Mouse (Mus musculus): ENCODE measurements around the gene Col1a1. TPM values are rescaled to one million over a fixed set of nuclear protein-coding genes. Genes with fewer than 3 reads are reported as not detected.
A peak's percentile ranks its signal among the peaks of the same experiment; 100 is the strongest.

Col1a1 gene
- polyA plus RNA-seq, 1 experiment from 2014 or later, result 7.4 TPM

- Histone ChIP-seq H3K4me2 (ENCODE audit: low read depth, low read length) (no peak overlapping the region), H3K36me3 (ENCODE audit: control insufficient read depth, insufficient read depth, low read length) (no peaks in the 10 kb centered on the region), H3K4me3 (ENCODE audit: low read depth, low read length) (no peak overlapping the region), H3K4me1 (ENCODE audit: control insufficient read depth, insufficient read depth, low read length) (no peaks in the 10 kb centered on the region), H3K9me3 (ENCODE audit: control insufficient read depth, low read length) (no peaks in the 10 kb centered on the region), H3K9ac (replicated peaks; ENCODE audit: low read depth, low read length) (no peak overlapping the region), H3K27ac (ENCODE audit: low read depth, low read length) (no peak overlapping the region), H3K27me3 (ENCODE audit: control insufficient read depth, insufficient read depth, low read length) (no peaks in the 10 kb centered on the region)
- no peak for ATAC-seq (ENCODE audit: low read depth)
- WGBS, result 30% methylated on average over 4 of the region's 4 CpGs
Observed at GRCm38 (mm10) chr11:94916477-94916876, 19.5 kb upstream of the Col1a1 start.

GRCm38 (mm10) chr11:94917717-94918116, 18.3 kb upstream of the Col1a1 start:
- Histone ChIP-seq H3K4me2 (ENCODE audit: low read depth, low read length) (no peak overlapping the region), H3K9ac (replicated peaks; ENCODE audit: low read depth, low read length) (no peak overlapping the region), H3K4me3 (ENCODE audit: low read depth, low read length) (no peak overlapping the region), H3K36me3 (ENCODE audit: control insufficient read depth, insufficient read depth, low read length) (no peaks in the 10 kb centered on the region), H3K9me3 (ENCODE audit: control insufficient read depth, low read length) (no peaks in the 10 kb centered on the region), H3K4me1 (ENCODE audit: control insufficient read depth, insufficient read depth, low read length) (no peaks in the 10 kb centered on the region), H3K27me3 (ENCODE audit: control insufficient read depth, insufficient read depth, low read length) (no peaks in the 10 kb centered on the region), H3K27ac (ENCODE audit: low read depth, low read length) (no peak overlapping the region)
- no peak for ATAC-seq (ENCODE audit: low read depth)
- 80% methylated on average over 6 of the region's 6 CpGs for WGBS

GRCm38 (mm10) chr11:94920996-94921401, 15.0 kb upstream of the Col1a1 start:
- Histone ChIP-seq H3K4me1 (ENCODE audit: control insufficient read depth, insufficient read depth, low read length) (no peaks in the 10 kb centered on the region; the same call in 1 of the 2 replicates), H3K27me3 (ENCODE audit: control insufficient read depth, insufficient read depth, low read length) (no peaks in the 10 kb centered on the region), H3K9ac (replicated peaks; ENCODE audit: low read depth, low read length) (no peak overlapping the region), H3K9me3 (ENCODE audit: control insufficient read depth, low read length) (no peaks in the 10 kb centered on the region), H3K4me3 (ENCODE audit: low read depth, low read length) (no peak overlapping the region), H3K27ac (ENCODE audit: low read depth, low read length) (no peak overlapping the region), H3K4me2 (ENCODE audit: low read depth, low read length) (no peak overlapping the region), H3K36me3 (ENCODE audit: control insufficient read depth, insufficient read depth, low read length) (no peaks in the 10 kb centered on the region)
- ATAC-seq (ENCODE audit: low read depth), result no peak
- WGBS, result 52% methylated on average over 6 of the region's 6 CpGs

GRCm38 (mm10) chr11:94924977-94925376, 11.0 kb upstream of the Col1a1 start:
- H3K9me3 ChIP-seq (ENCODE audit: control insufficient read depth, low read length), result no peaks in the 10 kb centered on the region
- no peak overlapping the region for H3K4me2 ChIP-seq (ENCODE audit: low read depth, low read length)
- H3K4me3 ChIP-seq (ENCODE audit: low read depth, low read length), result no peak overlapping the region
- H3K4me1 ChIP-seq (ENCODE audit: control insufficient read depth, insufficient read depth, low read length), result peaks cover 3% of the 10 kb centered on the region; the same call in 1 of the 2 replicates
- H3K27ac ChIP-seq (ENCODE audit: low read depth, low read length), result no peak overlapping the region
- no peaks in the 10 kb centered on the region for H3K36me3 ChIP-seq (ENCODE audit: control insufficient read depth, insufficient read depth, low read length)
- no peak overlapping the region for H3K9ac ChIP-seq (replicated peaks; ENCODE audit: low read depth, low read length)
- ATAC-seq (ENCODE audit: low read depth), result no peak
- H3K27me3 ChIP-seq (ENCODE audit: control insufficient read depth, insufficient read depth, low read length), result no peaks in the 10 kb centered on the region
- WGBS, result 95% methylated on average over 4 of the region's 4 CpGs

- Histone ChIP-seq H3K4me3 (ENCODE audit: low read depth, low read length) (no peak overlapping the region), H3K27me3 (ENCODE audit: control insufficient read depth, insufficient read depth, low read length) (no peaks in the 10 kb centered on the region), H3K4me2 (ENCODE audit: low read depth, low read length) (no peak overlapping the region), H3K9me3 (ENCODE audit: control insufficient read depth, low read length) (no peaks in the 10 kb centered on the region), H3K27ac (ENCODE audit: low read depth, low read length) (no peak overlapping the region), H3K36me3 (ENCODE audit: control insufficient read depth, insufficient read depth, low read length) (no peaks in the 10 kb centered on the region), H3K4me1 (ENCODE audit: control insufficient read depth, insufficient read depth, low read length) (peaks cover 3% of the 10 kb centered on the region; the same call in 1 of the 2 replicates), H3K9ac (replicated peaks; ENCODE audit: low read depth, low read length) (no peak overlapping the region)
- no peak for ATAC-seq (ENCODE audit: low read depth)
- WGBS, result 64% methylated on average over 11 of the region's 11 CpGs
Observed at GRCm38 (mm10) chr11:94926431-94926830, 9.6 kb upstream of the Col1a1 start.

GRCm38 (mm10) chr11:94927771-94928291, 8.2 kb upstream of the Col1a1 start:
- Histone ChIP-seq H3K27me3 (ENCODE audit: control insufficient read depth, insufficient read depth, low read length) (no peaks in the 10 kb centered on the region), H3K9ac (replicated peaks; ENCODE audit: low read depth, low read length) (no peak overlapping the region), H3K27ac (ENCODE audit: low read depth, low read length) (no peak overlapping the region), H3K4me2 (ENCODE audit: low read depth, low read length) (no peak overlapping the region), H3K9me3 (ENCODE audit: control insufficient read depth, low read length) (no peaks in the 10 kb centered on the region), H3K4me1 (ENCODE audit: control insufficient read depth, insufficient read depth, low read length) (peaks cover 3% of the 10 kb centered on the region; the same call in 1 of the 2 replicates), H3K4me3 (ENCODE audit: low read depth, low read length) (no peak overlapping the region), H3K36me3 (ENCODE audit: control insufficient read depth, insufficient read depth, low read length) (no peaks in the 10 kb centered on the region)
- WGBS, result 26% methylated on average over 5 of the region's 5 CpGs
- ATAC-seq (ENCODE audit: low read depth), result no peak

- H3K27me3 ChIP-seq (ENCODE audit: control insufficient read depth, insufficient read depth, low read length), result 0 out of 2 replicates have a peak, but pooled peaks cover 2% of the 10 kb centered on the region
- no peaks in the 10 kb centered on the region for H3K36me3 ChIP-seq (ENCODE audit: control insufficient read depth, insufficient read depth, low read length)
- H3K4me2 ChIP-seq (ENCODE audit: low read depth, low read length), result no peak overlapping the region
- WGBS, result 4% methylated on average over 13 of the region's 13 CpGs
- peak; percentile 68 for ATAC-seq (ENCODE audit: low read depth)
- H3K9me3 ChIP-seq (ENCODE audit: control insufficient read depth, low read length), result no peaks in the 10 kb centered on the region
- no peak overlapping the region for H3K9ac ChIP-seq (replicated peaks; ENCODE audit: low read depth, low read length)
- peaks cover 3% of the 10 kb centered on the region; the same call in 1 of the 2 replicates for H3K4me1 ChIP-seq (ENCODE audit: control insufficient read depth, insufficient read depth, low read length)
- H3K27ac ChIP-seq (ENCODE audit: low read depth, low read length), result no peak overlapping the region
- H3K4me3 ChIP-seq (ENCODE audit: low read depth, low read length), result no peak overlapping the region
Observed at GRCm38 (mm10) chr11:94928820-94929219, 7.2 kb upstream of the Col1a1 start.

- no peak for ATAC-seq (ENCODE audit: low read depth)
- Histone ChIP-seq H3K36me3 (ENCODE audit: control insufficient read depth, insufficient read depth, low read length) (no peaks in the 10 kb centered on the region), H3K4me2 (ENCODE audit: low read depth, low read length) (no peak overlapping the region), H3K4me3 (ENCODE audit: low read depth, low read length) (no peak overlapping the region), H3K9ac (replicated peaks; ENCODE audit: low read depth, low read length) (no peak overlapping the region), H3K4me1 (ENCODE audit: control insufficient read depth, insufficient read depth, low read length) (0 out of 2 replicates have a peak, but pooled peaks cover 3% of the 10 kb centered on the region), H3K27ac (ENCODE audit: low read depth, low read length) (no peak overlapping the region), H3K27me3 (ENCODE audit: control insufficient read depth, insufficient read depth, low read length) (0 out of 2 replicates have a peak, but pooled peaks cover 5% of the 10 kb centered on the region), H3K9me3 (ENCODE audit: control insufficient read depth, low read length) (no peaks in the 10 kb centered on the region)
- 64% methylated on average over 9 of the region's 9 CpGs for WGBS
Observed at GRCm38 (mm10) chr11:94929599-94929998, 6.4 kb upstream of the Col1a1 start.

GRCm38 (mm10) chr11:94930151-94930550, 5.9 kb upstream of the Col1a1 start:
- 63% methylated on average over 4 of the region's 4 CpGs for WGBS

More at GRCm38 (mm10) chr11:94930151-94930550, 5.9 kb upstream of the Col1a1 start:
- Histone ChIP-seq H3K27me3 (ENCODE audit: control insufficient read depth, insufficient read depth, low read length) (0 out of 2 replicates have a peak, but pooled peaks cover 5% of the 10 kb centered on the region), H3K36me3 (ENCODE audit: control insufficient read depth, insufficient read depth, low read length) (no peaks in the 10 kb centered on the region), H3K9ac (replicated peaks; ENCODE audit: low read depth, low read length) (no peak overlapping the region), H3K4me3 (ENCODE audit: low read depth, low read length) (no peak overlapping the region), H3K4me1 (ENCODE audit: control insufficient read depth, insufficient read depth, low read length) (0 out of 2 replicates have a peak, but pooled peaks cover 3% of the 10 kb centered on the region), H3K9me3 (ENCODE audit: control insufficient read depth, low read length) (no peaks in the 10 kb centered on the region), H3K4me2 (ENCODE audit: low read depth, low read length) (no peak overlapping the region), H3K27ac (ENCODE audit: low read depth, low read length) (no peak overlapping the region)
- ATAC-seq (ENCODE audit: low read depth), result no peak
